Comparison of ENCODE assay signal across 13 mouse cellular contexts in the genomic region with DNA sequence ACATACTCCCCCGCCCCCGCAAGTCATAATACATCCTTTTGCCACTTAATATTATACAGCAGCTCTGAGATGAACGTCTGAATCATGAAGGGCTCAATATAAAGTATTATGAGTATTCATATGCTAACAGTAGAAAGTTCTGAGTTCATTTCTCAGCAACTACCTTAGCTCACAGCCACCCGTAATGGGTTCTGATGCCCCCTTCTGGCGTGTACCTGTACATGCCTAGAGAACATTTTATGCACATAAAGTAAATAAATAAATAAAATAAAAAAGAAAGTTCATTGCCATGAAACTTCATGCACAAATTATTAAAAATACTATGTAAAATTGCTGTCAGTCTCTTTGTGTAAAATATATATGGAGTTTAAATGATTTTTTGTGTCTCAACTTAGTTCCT. TPM values are rescaled to one million over a fixed set of nuclear protein-coding genes. Genes with fewer than 3 reads are reported as not detected.
DNase-seq lines count a peak whose midpoint lies in the region; ATAC-seq and TF ChIP-seq lines count a peak whose summit lies in the region.
"Had no signal": no experiment of that assay in that cellular context is flagged by ENCODE, and none has a peak within 500 bp of the region (broad histone marks: within the 10 kb centered on the region; RNA-seq: fewer than 3 reads in every experiment).

No protein-coding gene starts in this region.

- H3K4me1 ChIP-seq in heart, adult 2 months (ENCODE audit: control insufficient read depth, insufficient read depth, low read length): peaks cover 5% of the 10 kb centered on the region

- ATAC-seq in cerebellum, adult (ENCODE audit: insufficient number of reproducible peaks, low FRiP score, low TSS enrichment): no peak

- H3K9ac ChIP-seq in heart, adult 2 months (ENCODE audit: low read depth, low read length): no peak overlapping the region
- H3K9ac ChIP-seq: heart, embryonic 13.5 days; limb, embryonic 15.5 days; neural tube, embryonic 15.5 days had no signal

- H3K27me3 ChIP-seq in heart, adult 2 months (ENCODE audit: control insufficient read depth, insufficient read depth, low read length): no peaks in the 10 kb centered on the region
- H3K27me3 ChIP-seq: heart, embryonic 13.5 days; limb, embryonic 15.5 days; neural tube, embryonic 15.5 days had no signal

- 74% methylated on average over 5 of the region's 5 CpGs for WGBS in heart, adult 2 months

- TF ChIP-seq EP300 in heart, adult 2 months (IDR thresholded peaks at IDR 0.05; ENCODE audit: insufficient read depth, low read depth, low read length): no peak

- peaks cover 1% of the 10 kb centered on the region; the same call in 1 of the 2 replicates for H3K79me2 ChIP-seq in heart, adult 2 months (replicated peaks; ENCODE audit: control insufficient read depth, insufficient read depth, low read length)

- no peak for DNase-seq in heart, adult 2 months
- no peak for DNase-seq in heart, postnatal 36 days
- DNase-seq in lung, postnatal 10 days: peak; percentile 3
- no peak for DNase-seq in lung, postnatal 25 days (ENCODE audit: low spot score)
- peak; percentile 45 for DNase-seq in ZHBTc4 (ENCODE audit: low read depth, low spot score)
- peak; percentile 52 for DNase-seq in thymus, postnatal 0 days (ENCODE audit: low spot score)
- DNase-seq in ovary, postnatal 14 days (ENCODE audit: low spot score): no peak
- DNase-seq: cerebellum, postnatal 14 days had no signal

- no peak for TF ChIP-seq POLR2A in heart, adult 2 months (IDR thresholded peaks at IDR 0.05; ENCODE audit: insufficient read depth, low read depth, low read length)

- H3K4me3 ChIP-seq in heart, adult 2 months: no peak overlapping the region
- H3K4me3 ChIP-seq: heart, embryonic 13.5 days; limb, embryonic 15.5 days; midbrain, embryonic 10.5 days; neural tube, embryonic 15.5 days had no signal

- H3K36me3 ChIP-seq in heart, adult 2 months (ENCODE audit: control insufficient read depth, insufficient read depth, low read length): peaks cover 8% of the 10 kb centered on the region

- peak; percentile 58 for TF ChIP-seq CTCF in heart, adult 2 months (IDR thresholded peaks at IDR 0.05)

- no peak overlapping the region for H3K27ac ChIP-seq in heart, adult 2 months
- H3K27ac ChIP-seq: heart, embryonic 13.5 days; limb, embryonic 15.5 days; midbrain, embryonic 10.5 days; neural tube, embryonic 15.5 days had no signal

- intact Hi-C loops in heart, adult 2 months (cut with DNase I): loop anchor here (5.0 to 10.0 kb wide), 2 partner anchors 55 to 777 kb away; partner anchors contain the start of genes Hcls1 and Ndufb4
- intact Hi-C loops in heart, postnatal 36 days (cut with DNase I): loop anchor here (5.0 kb wide), 1 partner anchor 65 kb away; no protein-coding TSS in a partner anchor

RNA-seq across cellular contexts. Expression of gene Golgb1, which starts 2.4 kb away (rescaled TPM):
- total RNA-seq in heart, adult 2 months (2021): 10 to 100 TPM; 41.6 to 52.1 TPM
- polyA plus RNA-seq in heart, adult 2 months (2012; rRNA removed): 27.7 and 39.9 TPM in 2 replicates
- 10 to 100 TPM; 45.5 to 46.8 TPM for total RNA-seq in heart, postnatal 36 days (2021)
- polyA plus RNA-seq in thymus, postnatal 0 days (2015; fragmentation: Nextera tagmentation; extraction: Ambion mirVana): 50.2 and 63.9 TPM in 2 replicates

RNA-seq across cellular contexts. Expression of gene Eaf2, which starts 2.5 kb away (rescaled TPM):
- total RNA-seq in heart, adult 2 months (2021): 1 to 10 TPM; 1.1 TPM
- 0.23 and 0.85 TPM in 2 replicates for polyA plus RNA-seq in heart, adult 2 months (2012; rRNA removed)
- under 1 TPM; 0.54 to 0.78 TPM for total RNA-seq in heart, postnatal 36 days (2021)
- polyA plus RNA-seq in thymus, postnatal 0 days (2015; fragmentation: Nextera tagmentation; extraction: Ambion mirVana): 5.3 and 5.8 TPM in 2 replicates

RNA-seq across cellular contexts. Expression of gene Iqcb1, which starts 49.1 kb away (rescaled TPM):
- 10 to 100 TPM; 12.1 to 14.1 TPM for total RNA-seq in heart, adult 2 months (2021)
- 3.8 and 5.8 TPM in 2 replicates for polyA plus RNA-seq in heart, adult 2 months (2012; rRNA removed)
- 10 to 100 TPM; 14.3 to 15.2 TPM for total RNA-seq in heart, postnatal 36 days (2021)
- polyA plus RNA-seq in thymus, postnatal 0 days (2015; fragmentation: Nextera tagmentation; extraction: Ambion mirVana): 20.4 and 22.8 TPM in 2 replicates

RNA-seq across cellular contexts. Expression of gene Hcls1, which starts 57.5 kb away (rescaled TPM):
- 1 to 10 TPM; 7.3 to 9.1 TPM for total RNA-seq in heart, adult 2 months (2021)
- 7.2 and 9.3 TPM in 2 replicates for polyA plus RNA-seq in heart, adult 2 months (2012; rRNA removed)
- total RNA-seq in heart, postnatal 36 days (2021): 10 to 100 TPM in 1 of 2 experiments, 1 to 10 TPM in 1; 8.2 to 10.8 TPM
- polyA plus RNA-seq in thymus, postnatal 0 days (2015; fragmentation: Nextera tagmentation; extraction: Ambion mirVana): 144 and 146 TPM in 2 replicates

Comparison
In these comparisons a context has a peak if more than half of its experiments do, and no peak if none do; other contexts are left out.
1. DNase-seq: peak in lung, postnatal 10 days (single experiment), ZHBTc4 (single experiment) and thymus, postnatal 0 days (single experiment); none in heart, adult 2 months (0 of 2), heart, postnatal 36 days (0 of 2), lung, postnatal 25 days (single experiment) and ovary, postnatal 14 days (single experiment).